9 mouse cellular contexts compared by ENCODE assay signal in the genomic region with DNA sequence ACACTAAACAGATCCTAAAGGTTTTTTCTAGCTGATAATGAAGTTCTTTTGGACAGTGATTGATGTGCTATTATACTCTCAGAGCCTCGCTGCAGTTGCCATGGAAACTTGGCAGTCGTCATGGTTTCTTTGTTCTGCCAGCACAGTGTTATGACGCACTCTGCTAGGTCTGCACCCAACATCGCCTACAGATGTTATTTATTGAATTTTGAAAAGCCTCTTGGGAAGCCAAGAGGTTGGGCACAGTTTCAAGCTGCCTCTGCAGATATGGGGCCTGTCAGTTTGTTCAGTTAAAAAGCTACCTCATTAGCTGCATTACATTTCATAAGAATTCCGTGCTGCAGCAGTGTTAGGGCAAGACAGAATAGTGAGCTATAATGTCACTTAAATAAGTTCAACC.
DNase-seq lines count a peak whose midpoint lies in the region; ATAC-seq and TF ChIP-seq lines count a peak whose summit lies in the region.
"Had no signal": no experiment of that assay in that cellular context is flagged by ENCODE, and none has a peak within 500 bp of the region (broad histone marks: within the 10 kb centered on the region; RNA-seq: fewer than 3 reads in every experiment).

No protein-coding gene starts in this region.

- peak; percentile 66 for TF ChIP-seq EP300 in stomach, postnatal 0 days (optimal IDR thresholded peaks at IDR 0.05)

- H3K36me3 ChIP-seq in liver, embryonic 12.5 days: peaks cover 11% of the 10 kb centered on the region; the same call in 1 of the 2 replicates
- H3K36me3 ChIP-seq in embryonic facial prominence, embryonic 10.5 days (replicated peaks): peaks cover 5% of the 10 kb centered on the region
- H3K36me3 ChIP-seq in midbrain, embryonic 15.5 days (replicated peaks): no peaks in the 10 kb centered on the region
- H3K36me3 ChIP-seq in stomach, postnatal 0 days (ENCODE audit: control insufficient read depth, insufficient read depth, low read length): no peaks in the 10 kb centered on the region

- peak; percentile 24 for DNase-seq in liver
- DNase-seq in embryonic facial prominence, embryonic 10.5 days (ENCODE audit: low spot score): peak; percentile 63
- DNase-seq in gastrocnemius, postnatal 4 days (ENCODE audit: low spot score in 2 of 2): peak; percentile 24 to 68
- peak; percentile 61 for DNase-seq in kidney, adult 11 months
- peak; percentile 85 to 89 for DNase-seq in left cerebral cortex, postnatal 14 days (ENCODE audit: low spot score in 2 of 2)
- DNase-seq in stomach, postnatal 0 days (ENCODE audit: low spot score): peak; percentile 62

- intact Hi-C loops in left cerebral cortex, postnatal 14 days (cut with DNase I): no loop called here

- WGBS in liver, embryonic 12.5 days (ENCODE audit: insufficient replicate concordance): 65% methylated on average over 5 of the region's 5 CpGs
- 31% methylated on average over 5 of the region's 5 CpGs for WGBS in embryonic facial prominence, embryonic 10.5 days
- WGBS in midbrain, embryonic 15.5 days: under 1% methylated on average over 5 of the region's 5 CpGs
- 6% methylated on average over 5 of the region's 5 CpGs for WGBS in stomach, postnatal 0 days

- no peaks in the 10 kb centered on the region for H3K4me1 ChIP-seq in liver, embryonic 12.5 days
- H3K4me1 ChIP-seq in embryonic facial prominence, embryonic 10.5 days: peaks cover 16% of the 10 kb centered on the region
- peaks cover 32% of the 10 kb centered on the region for H3K4me1 ChIP-seq in midbrain, embryonic 15.5 days
- H3K4me1 ChIP-seq in stomach, postnatal 0 days (replicated peaks; ENCODE audit: control insufficient read depth, insufficient read depth): no peaks in the 10 kb centered on the region
- H3K4me1 ChIP-seq: megakaryocyte, embryonic 14.5 days had no signal

- H3K9me3 ChIP-seq in liver, embryonic 12.5 days (replicated peaks): no peaks in the 10 kb centered on the region
- no peaks in the 10 kb centered on the region for H3K9me3 ChIP-seq in embryonic facial prominence, embryonic 10.5 days
- no peaks in the 10 kb centered on the region for H3K9me3 ChIP-seq in midbrain, embryonic 15.5 days
- no peaks in the 10 kb centered on the region for H3K9me3 ChIP-seq in stomach, postnatal 0 days (ENCODE audit: control insufficient read depth, low read length)
- H3K9me3 ChIP-seq: megakaryocyte, embryonic 14.5 days had no signal

- no peak for TF ChIP-seq CTCF in stomach, postnatal 0 days (IDR thresholded peaks at IDR 0.05; ENCODE audit: low read depth)

- no peak overlapping the region for H3K27ac ChIP-seq in liver, embryonic 12.5 days
- H3K27ac ChIP-seq in embryonic facial prominence, embryonic 10.5 days (replicated peaks): peak overlapping the region; percentile 68; the same call in 1 of the 2 replicates
- peak overlapping the region; percentile 76 for H3K27ac ChIP-seq in midbrain, embryonic 15.5 days
- H3K27ac ChIP-seq in stomach, postnatal 0 days (replicated peaks): no peak overlapping the region

- H3K9ac ChIP-seq in liver, embryonic 12.5 days: no peak overlapping the region
- no peak overlapping the region for H3K9ac ChIP-seq in midbrain, embryonic 15.5 days
- no peak overlapping the region for H3K9ac ChIP-seq in stomach, postnatal 0 days (ENCODE audit: low read length)

- ATAC-seq in liver, embryonic 12.5 days: no peak
- peak; percentile 96 for ATAC-seq in midbrain, embryonic 15.5 days (replicated peaks)
- ATAC-seq in stomach, postnatal 0 days (ENCODE audit: low FRiP score, low TSS enrichment): peak; percentile 79

- H3K27me3 ChIP-seq in liver, embryonic 12.5 days (replicated peaks): no peaks in the 10 kb centered on the region
- no peaks in the 10 kb centered on the region for H3K27me3 ChIP-seq in embryonic facial prominence, embryonic 10.5 days (replicated peaks; ENCODE audit: low read depth, poor library complexity, severe bottlenecking)
- H3K27me3 ChIP-seq in midbrain, embryonic 15.5 days (replicated peaks): no peaks in the 10 kb centered on the region
- H3K27me3 ChIP-seq in stomach, postnatal 0 days (ENCODE audit: control insufficient read depth, insufficient read depth, low read length): no peaks in the 10 kb centered on the region
- H3K27me3 ChIP-seq: megakaryocyte, embryonic 14.5 days had no signal

- H3K4me3 ChIP-seq in liver, embryonic 12.5 days: no peak overlapping the region
- H3K4me3 ChIP-seq in embryonic facial prominence, embryonic 10.5 days: no peak overlapping the region
- no peak overlapping the region for H3K4me3 ChIP-seq in midbrain, embryonic 15.5 days
- no peak overlapping the region for H3K4me3 ChIP-seq in stomach, postnatal 0 days (ENCODE audit: low read depth, low read length)
- H3K4me3 ChIP-seq: megakaryocyte, embryonic 14.5 days had no signal

- H3K4me2 ChIP-seq in liver, embryonic 12.5 days: no peak overlapping the region
- H3K4me2 ChIP-seq in midbrain, embryonic 15.5 days: peak overlapping the region; percentile 2
- no peak overlapping the region for H3K4me2 ChIP-seq in stomach, postnatal 0 days (replicated peaks; ENCODE audit: low read depth)

Comparison
In these comparisons a context has a peak if more than half of its experiments do, and no peak if none do; other contexts are left out.
1. DNase-seq: peak in every context shown above with its lines; median percentile 87 in left cerebral cortex, postnatal 14 days; 63 in embryonic facial prominence, embryonic 10.5 days; 62 in stomach, postnatal 0 days; 61 in kidney, adult 11 months; 46 in gastrocnemius, postnatal 4 days; 24 in liver.
2. H3K27ac ChIP-seq: peak in embryonic facial prominence, embryonic 10.5 days (single experiment) and midbrain, embryonic 15.5 days (single experiment); none in liver, embryonic 12.5 days (single experiment) and stomach, postnatal 0 days (single experiment).